10 mouse cellular contexts compared by ENCODE assay signal in the genomic region with DNA sequence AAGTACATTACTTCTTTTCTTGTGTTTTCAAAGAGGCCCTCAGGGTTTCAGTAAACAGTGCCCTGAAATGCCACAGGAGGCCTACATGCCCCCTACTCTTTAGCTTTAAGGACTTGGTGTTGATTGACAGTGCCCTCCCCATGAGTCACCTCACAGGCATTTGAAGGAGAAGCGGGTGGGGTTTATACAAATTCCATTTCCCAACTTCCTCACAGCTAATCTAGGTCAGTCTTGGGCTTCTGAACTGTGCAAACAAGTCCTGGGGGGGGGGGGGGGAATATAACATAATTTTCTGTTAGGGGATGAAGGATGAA. TPM values are rescaled to one million over a fixed set of nuclear protein-coding genes. Genes with fewer than 3 reads are reported as not detected.
DNase-seq lines count a peak whose midpoint lies in the region; ATAC-seq lines count a peak whose summit lies in the region.
"Had no signal": no experiment of that assay in that cellular context is flagged by ENCODE, and none has a peak within 500 bp of the region (broad histone marks: within the 10 kb centered on the region; RNA-seq: fewer than 3 reads in every experiment).

No protein-coding gene starts in this region.

- H3K36me3 ChIP-seq in midbrain, embryonic 11.5 days (ENCODE audit: control insufficient read depth, insufficient read depth, low read length): peaks cover 6% of the 10 kb centered on the region; the same call in 1 of the 2 replicates
- peaks cover 19% of the 10 kb centered on the region for H3K36me3 ChIP-seq in midbrain, embryonic 14.5 days (ENCODE audit: control insufficient read depth, insufficient read depth, low read length)
- H3K36me3 ChIP-seq in forebrain, embryonic 16.5 days (ENCODE audit: control insufficient read depth, insufficient read depth): 0 out of 2 replicates have a peak, but pooled peaks cover 2% of the 10 kb centered on the region

- H3K9me3 ChIP-seq in midbrain, embryonic 11.5 days (ENCODE audit: control insufficient read depth, low read length): no peaks in the 10 kb centered on the region
- no peaks in the 10 kb centered on the region for H3K9me3 ChIP-seq in midbrain, embryonic 14.5 days (ENCODE audit: control insufficient read depth, low read length)
- H3K9me3 ChIP-seq in forebrain, embryonic 16.5 days (ENCODE audit: control insufficient read depth, low read length): no peaks in the 10 kb centered on the region

- H3K4me2 ChIP-seq in midbrain, embryonic 11.5 days: no peak overlapping the region
- H3K4me2 ChIP-seq in midbrain, embryonic 14.5 days (ENCODE audit: low read length): no peak overlapping the region
- no peak overlapping the region for H3K4me2 ChIP-seq in forebrain, embryonic 16.5 days (ENCODE audit: low read length)

- no peak overlapping the region for H3K4me3 ChIP-seq in midbrain, embryonic 11.5 days (ENCODE audit: low read depth, low read length)
- no peak overlapping the region for H3K4me3 ChIP-seq in midbrain, embryonic 14.5 days (replicated peaks; ENCODE audit: low read depth, low read length)
- H3K4me3 ChIP-seq in forebrain, embryonic 16.5 days (replicated peaks; ENCODE audit: low read length): no peak overlapping the region

- no peaks in the 10 kb centered on the region for H3K27me3 ChIP-seq in midbrain, embryonic 11.5 days (ENCODE audit: control insufficient read depth, insufficient read depth, low read length)
- H3K27me3 ChIP-seq in midbrain, embryonic 14.5 days (ENCODE audit: control insufficient read depth, insufficient read depth, low read length): no peaks in the 10 kb centered on the region
- H3K27me3 ChIP-seq in forebrain, embryonic 16.5 days (replicated peaks; ENCODE audit: control insufficient read depth, insufficient read depth, low read length): no peaks in the 10 kb centered on the region

- H3K9ac ChIP-seq in midbrain, embryonic 11.5 days (ENCODE audit: low read length): no peak overlapping the region
- no peak overlapping the region for H3K9ac ChIP-seq in midbrain, embryonic 14.5 days (replicated peaks; ENCODE audit: low read length)
- no peak overlapping the region for H3K9ac ChIP-seq in forebrain, embryonic 16.5 days (replicated peaks; ENCODE audit: low read depth, low read length)

- H3K4me1 ChIP-seq in midbrain, embryonic 11.5 days (ENCODE audit: control insufficient read depth, insufficient read depth, low read length): peaks cover 4% of the 10 kb centered on the region; the same call in 1 of the 2 replicates
- H3K4me1 ChIP-seq in midbrain, embryonic 14.5 days (ENCODE audit: control insufficient read depth, insufficient read depth, low read length): no peaks in the 10 kb centered on the region
- no peaks in the 10 kb centered on the region for H3K4me1 ChIP-seq in forebrain, embryonic 16.5 days (replicated peaks; ENCODE audit: control insufficient read depth, insufficient read depth, low read length)

- H3K27ac ChIP-seq in midbrain, embryonic 11.5 days (ENCODE audit: low read depth, low read length): no peak overlapping the region
- no peak overlapping the region for H3K27ac ChIP-seq in midbrain, embryonic 14.5 days (replicated peaks; ENCODE audit: low read depth, low read length)
- H3K27ac ChIP-seq in forebrain, embryonic 16.5 days (ENCODE audit: low read length): no peak overlapping the region

- ATAC-seq in midbrain, embryonic 11.5 days (ENCODE audit: low FRiP score): no peak
- no peak for ATAC-seq in midbrain, embryonic 14.5 days (ENCODE audit: low FRiP score, low TSS enrichment)
- ATAC-seq in forebrain, embryonic 16.5 days: peak; percentile 48
- peak; percentile 24 for ATAC-seq in monocyte, adult 5-6 weeks (replicated peaks; ENCODE audit: insufficient number of reproducible peaks, low FRiP score, low TSS enrichment, poor library complexity, severe bottlenecking)

- 44% methylated on average over 1 of the region's 1 CpGs for WGBS in midbrain, embryonic 11.5 days
- 6% methylated on average over 1 of the region's 1 CpGs for WGBS in midbrain, embryonic 14.5 days
- WGBS in forebrain, embryonic 16.5 days: 18% methylated on average over 1 of the region's 1 CpGs

- peak; percentile 59 for DNase-seq in midbrain, embryonic 11.5 days (ENCODE audit: low spot score, missing footprints)
- no peak for DNase-seq in midbrain, embryonic 14.5 days
- peak; percentile 56 for DNase-seq in adrenal gland, adult 8-10 months
- no peak for DNase-seq in MN1 (ENCODE audit: low spot score)
- DNase-seq in thymus, postnatal 36 days: no peak
- DNase-seq: cerebellum, postnatal 25 days; heart, postnatal 14 days had no signal

RNA-seq across cellular contexts. Expression of a gene that starts 3.1 kb away (rescaled TPM):
- polyA plus RNA-seq in midbrain, embryonic 11.5 days (2014; fragmentation: Nextera tagmentation; extraction: Ambion mirVana): 0.90 and 1.1 TPM in 2 replicates
- 1.00 and 1.1 TPM in 2 replicates for polyA plus RNA-seq in midbrain, embryonic 14.5 days (2014; fragmentation: Nextera tagmentation; extraction: Ambion mirVana)
- total RNA-seq in adrenal gland, adult 8-10 months (2022): 10 to 100 TPM; 29.9 to 72.1 (median 53.2) TPM
- 0.39 and 0.47 TPM in 2 replicates for polyA plus RNA-seq in forebrain, embryonic 16.5 days (2015; fragmentation: Nextera tagmentation; extraction: Ambion mirVana)
- 282 to 374 TPM (median 353 TPM) in 3 replicates for total RNA-seq in monocyte, adult 5-6 weeks (2017)

RNA-seq across cellular contexts. Expression of a gene that starts 36.0 kb away (rescaled TPM):
- polyA plus RNA-seq in midbrain, embryonic 11.5 days (2014; fragmentation: Nextera tagmentation; extraction: Ambion mirVana): not detected in 2 replicates
- not detected in 2 replicates for polyA plus RNA-seq in midbrain, embryonic 14.5 days (2014; fragmentation: Nextera tagmentation; extraction: Ambion mirVana)
- total RNA-seq in adrenal gland, adult 8-10 months (2022): not detected
- not detected in 2 replicates for polyA plus RNA-seq in forebrain, embryonic 16.5 days (2015; fragmentation: Nextera tagmentation; extraction: Ambion mirVana)
- total RNA-seq in monocyte, adult 5-6 weeks (2017): not detected in 3 replicates
- total RNA-seq: heart, postnatal 14 days had no signal

RNA-seq across cellular contexts. Expression of a gene that starts 37.6 kb away (rescaled TPM):
- 62.0 and 64.3 TPM in 2 replicates for polyA plus RNA-seq in midbrain, embryonic 11.5 days (2014; fragmentation: Nextera tagmentation; extraction: Ambion mirVana)
- 35.7 and 46.0 TPM in 2 replicates for polyA plus RNA-seq in midbrain, embryonic 14.5 days (2014; fragmentation: Nextera tagmentation; extraction: Ambion mirVana)
- 10 to 100 TPM; 12.6 to 26.3 (median 19.7) TPM for total RNA-seq in adrenal gland, adult 8-10 months (2022)
- polyA plus RNA-seq in forebrain, embryonic 16.5 days (2015; fragmentation: Nextera tagmentation; extraction: Ambion mirVana): 20.3 and 21.3 TPM in 2 replicates
- total RNA-seq in monocyte, adult 5-6 weeks (2017): 2.6 to 4.2 TPM (median 2.7 TPM) in 3 replicates

RNA-seq across cellular contexts. Expression of a gene that starts 46.4 kb away (rescaled TPM):
- polyA plus RNA-seq in midbrain, embryonic 11.5 days (2014; fragmentation: Nextera tagmentation; extraction: Ambion mirVana): not detected in 2 replicates
- polyA plus RNA-seq in midbrain, embryonic 14.5 days (2014; fragmentation: Nextera tagmentation; extraction: Ambion mirVana): not detected in 2 replicates
- not detected for total RNA-seq in adrenal gland, adult 8-10 months (2022)
- not detected in 2 replicates for polyA plus RNA-seq in forebrain, embryonic 16.5 days (2015; fragmentation: Nextera tagmentation; extraction: Ambion mirVana)
- not detected in 3 replicates for total RNA-seq in monocyte, adult 5-6 weeks (2017)
- total RNA-seq: heart, postnatal 14 days had no signal
- polyA plus RNA-seq: testis, adult 2 months had no signal

Comparison
In these comparisons a context has a peak if more than half of its experiments do, and no peak if none do; other contexts are left out.
1. DNase-seq: peak in midbrain, embryonic 11.5 days (single experiment) and adrenal gland, adult 8-10 months (single experiment); none in midbrain, embryonic 14.5 days (single experiment), MN1 (single experiment) and thymus, postnatal 36 days (0 of 2).
2. ATAC-seq: peak in forebrain, embryonic 16.5 days (single experiment) and monocyte, adult 5-6 weeks (single experiment); none in midbrain, embryonic 11.5 days (single experiment) and midbrain, embryonic 14.5 days (single experiment).